Mouse (Mus musculus) right cerebral cortex, postnatal 4 days (tissue): Measurements from ENCODE around the gene Rln3.

Experiments used
- DNase-seq: peaks from one replicate; pipeline ENCODE4 v3.0.0-alpha.2; 2022

Rln3 gene

GRCm38 (mm10) chr8:83994030-83994429, 50.8 kb downstream of the Rln3 start:
- no peak for DNase-seq
